Mouse (Mus musculus) midbrain, postnatal 0 days (tissue): ENCODE results near the gene Sphk1. TPM values are rescaled to one million over a fixed set of nuclear protein-coding genes. Genes with fewer than 3 reads are reported as not detected.

Experiments
- ATAC-seq: fragments of 200-750 bp; cut with Nextera tagmentation; 2 replicates; pipeline ENCODE4 v1.8.0; 2017; ENCODE audit warnings: moderate number of reproducible peaks, mild to moderate bottlenecking, moderate TSS enrichment, moderate library complexity; ENCODE audit not compliant: low FRiP score
- DNase-seq: peaks from one replicate; pipeline ENCODE4 v3.0.0-alpha.2; 2015; ENCODE audit warnings: low spot score
- H3K27ac ChIP-seq: fragments of 300-500 bp; sonication (generic); 2 replicates; pipeline ENCODE4 v1.5.1; 2014; ENCODE audit warnings: low read depth, mild to moderate bottlenecking, low read length, mixed read lengths
- H3K27me3 ChIP-seq: fragments of 300-500 bp; sonication (generic); 2 replicates; pipeline ENCODE4 v1.6.1; 2014; ENCODE audit warnings: low read length, control low read depth, mixed read lengths; ENCODE audit not compliant: insufficient read depth
- H3K36me3 ChIP-seq: fragments of 300-500 bp; sonication (generic); 2 replicates; pipeline ENCODE4 v1.6.1; 2014; ENCODE audit warnings: low read length, control low read depth, mixed read lengths; ENCODE audit not compliant: insufficient read depth
- H3K4me1 ChIP-seq: fragments of 300-500 bp; sonication (generic); 2 replicates; pipeline ENCODE4 v1.6.1; 2014; ENCODE audit warnings: mild to moderate bottlenecking, control low read depth, antibody characterized with exemption, low read length, mixed read lengths; ENCODE audit not compliant: insufficient read depth
- H3K4me2 ChIP-seq: fragments of 300-500 bp; sonication (generic); 2 replicates; pipeline ENCODE4 v1.6.1; 2014; ENCODE audit warnings: low read depth, mild to moderate bottlenecking, low read length, mixed read lengths; ENCODE audit not compliant: poor library complexity, severe bottlenecking
- H3K4me3 ChIP-seq: fragments of 300-500 bp; sonication (generic); 2 replicates; pipeline ENCODE4 v1.5.1; 2014; ENCODE audit warnings: low read depth, mild to moderate bottlenecking, low read length, moderate library complexity
- H3K9ac ChIP-seq: fragments of 300-500 bp; sonication (generic); replicated peaks from 2 replicates; pipeline ENCODE4 v1.6.1; 2014; ENCODE audit warnings: mild to moderate bottlenecking, low read length, moderate library complexity, mixed read lengths; ENCODE audit not compliant: poor library complexity, severe bottlenecking
- H3K9me3 ChIP-seq: fragments of 300-500 bp; sonication (generic); 2 replicates; pipeline ENCODE4 v1.6.1; 2016; ENCODE audit warnings: low read length, control low read depth
- CTCF ChIP-seq: IDR thresholded peaks from 2 replicates; pipeline ENCODE4 v1.5.1; 2016; ENCODE audit warnings: antibody characterized with exemption, mild to moderate bottlenecking
- WGBS: fragments of 180-500 bp; shearing (Covaris S2); extraction: QIAGEN DNeasy Blood & Tissue Kit; methylation state at CpG from one replicate; pipeline ENCODE4 v1.1.7; 2014; 5-methylcytosine and 5-hydroxymethylcytosine counted together
- polyA plus RNA-seq: library from polyadenylated mRNA; unstranded; fragments of >200 nt; fragmentation: Nextera tagmentation; extraction: Ambion mirVana; gene quantifications from 2 replicates; pipeline ENCODE4 v1.2.1, GENCODE M21; 2015
- total RNA-seq: library from RNA; depleted of rRNA; stranded (reverse); fragments of >200 nt; gene quantifications from 2 replicates; pipeline ENCODE4 v1.2.3, GENCODE M21; 2014

The Sphk1 gene
- total and polyA plus RNA-seq, 2 experiments from 2014 or later: 9.3 to 12.4 TPM

GRCm38 (mm10) chr11:116537388-116537787 lies 6.7 kb downstream of the Sphk1 start:
- Histone ChIP-seq H3K9ac (no peak overlapping the region), H3K4me2 (no peak overlapping the region), H3K4me1 (peaks cover 1% of the 10 kb centered on the region), H3K27ac (no peak overlapping the region), H3K36me3 (peaks cover 54% of the 10 kb centered on the region), H3K27me3 (peaks cover 19% of the 10 kb centered on the region; the same call in 1 of the 2 replicates), H3K4me3 (no peak overlapping the region), H3K9me3 (no peaks in the 10 kb centered on the region)
- TF ChIP-seq CTCF: no peak
- DNase-seq (no peak), ATAC-seq (no peak)
- WGBS: 65% methylated on average over 5 of the region's 5 CpGs

- ATAC-seq: no peak
- Histone ChIP-seq H3K27ac (no peak overlapping the region), H3K9me3 (no peaks in the 10 kb centered on the region), H3K4me2 (no peak overlapping the region), H3K36me3 (peaks cover 62% of the 10 kb centered on the region), H3K4me3 (no peak overlapping the region), H3K9ac (no peak overlapping the region), H3K4me1 (no peaks in the 10 kb centered on the region; the same call in none of the 2 replicates), H3K27me3 (peaks cover 14% of the 10 kb centered on the region; the same call in 1 of the 2 replicates)
- no peak for DNase-seq
- TF ChIP-seq CTCF: no peak
- WGBS: 88% methylated on average over 12 of the region's 12 CpGs
Observed at GRCm38 (mm10) chr11:116538142-116538735, 7.5 kb downstream of the Sphk1 start.

GRCm38 (mm10) chr11:116541183-116541582 lies 10.5 kb downstream of the Sphk1 start:
- peaks cover 92% of the 10 kb centered on the region for H3K36me3 ChIP-seq
- no peak overlapping the region for H3K27ac ChIP-seq
- no peak for TF ChIP-seq CTCF
- DNase-seq (no peak), ATAC-seq (no peak)
- H3K4me1 ChIP-seq: no peaks in the 10 kb centered on the region
- no peaks in the 10 kb centered on the region for H3K9me3 ChIP-seq
- no peak overlapping the region for H3K9ac ChIP-seq
- 92% methylated on average over 11 of the region's 11 CpGs for WGBS
- no peak overlapping the region for H3K4me3 ChIP-seq
- no peaks in the 10 kb centered on the region for H3K27me3 ChIP-seq
- no peak overlapping the region for H3K4me2 ChIP-seq

GRCm38 (mm10) chr11:116543110-116543509 lies 12.4 kb downstream of the Sphk1 start:
- peak; percentile 18; the same call in 1 of the 2 replicates for ATAC-seq
- Histone ChIP-seq H3K27ac (no peak overlapping the region), H3K4me1 (no peaks in the 10 kb centered on the region), H3K4me3 (no peak overlapping the region), H3K36me3 (peaks cover 95% of the 10 kb centered on the region), H3K4me2 (no peak overlapping the region), H3K9me3 (no peaks in the 10 kb centered on the region), H3K27me3 (no peaks in the 10 kb centered on the region), H3K9ac (no peak overlapping the region)
- TF ChIP-seq CTCF: peak; percentile 83
- whole genome bisulfite sequencing: 89% methylated on average over 4 of the region's 4 CpGs
- peak; percentile 68 for DNase-seq

- Histone ChIP-seq H3K27ac (no peak overlapping the region), H3K4me1 (no peaks in the 10 kb centered on the region), H3K4me3 (no peak overlapping the region), H3K9ac (no peak overlapping the region), H3K27me3 (no peaks in the 10 kb centered on the region), H3K4me2 (no peak overlapping the region), H3K36me3 (peaks cover 56% of the 10 kb centered on the region), H3K9me3 (no peaks in the 10 kb centered on the region)
- DNase-seq (no peak), ATAC-seq (no peak)
- 83% methylated on average over 17 of the region's 17 CpGs for WGBS
- TF ChIP-seq CTCF: no peak
Observed at GRCm38 (mm10) chr11:116547296-116548060, 16.8 kb downstream of the Sphk1 start.

GRCm38 (mm10) chr11:116548780-116549179 lies 18.1 kb downstream of the Sphk1 start:
- DNase-seq: no peak
- H3K27me3 ChIP-seq: no peaks in the 10 kb centered on the region
- no peaks in the 10 kb centered on the region for H3K9me3 ChIP-seq
- no peak overlapping the region for H3K4me2 ChIP-seq
- peaks cover 43% of the 10 kb centered on the region for H3K36me3 ChIP-seq
- 94% methylated on average over 9 of the region's 9 CpGs for WGBS
- H3K9ac ChIP-seq: no peak overlapping the region
- no peak for TF ChIP-seq CTCF
- H3K27ac ChIP-seq: no peak overlapping the region
- ATAC-seq: no peak
- H3K4me3 ChIP-seq: no peak overlapping the region
- H3K4me1 ChIP-seq: no peaks in the 10 kb centered on the region
